Mouse (Mus musculus) lung, embryonic 14.5 days (tissue): ENCODE data around the gene Dcaf8. TPM values are rescaled to one million over a fixed set of nuclear protein-coding genes. Genes with fewer than 3 reads are reported as not detected.
A peak's percentile ranks its signal among the peaks of the same experiment; 100 is the strongest.
"Not testable (repeated sequence)": the region's sequence is repeated elsewhere in the genome, so short reads cannot be mapped to it uniquely, and the experiment has no call there.

Source experiments
- ATAC-seq: fragments of 200-750 bp; cut with Nextera tagmentation; 2 replicates; pipeline ENCODE4 v1.8.0; 2017; ENCODE audit warnings: mild to moderate bottlenecking, moderate TSS enrichment, moderate library complexity; ENCODE audit not compliant: insufficient read depth
- DNase-seq: peaks from one replicate; pipeline ENCODE4 v3.0.0-alpha.2; 2015
- H3K27ac ChIP-seq: fragments of 300-500 bp; sonication (generic); 2 replicates; pipeline ENCODE4 v1.5.1; 2014; ENCODE audit warnings: low read depth, mild to moderate bottlenecking, moderate library complexity
- H3K27me3 ChIP-seq: fragments of 300-500 bp; sonication (generic); 2 replicates; pipeline ENCODE4 v1.6.1; 2014; ENCODE audit warnings: low read length, control low read depth; ENCODE audit not compliant: insufficient read depth
- H3K36me3 ChIP-seq: fragments of 300-500 bp; sonication (generic); 2 replicates; pipeline ENCODE4 v1.6.1; 2014; ENCODE audit warnings: control low read depth; ENCODE audit not compliant: insufficient read depth
- H3K4me1 ChIP-seq: fragments of 300-500 bp; sonication (generic); 2 replicates; pipeline ENCODE4 v1.6.1; 2014; ENCODE audit warnings: antibody characterized with exemption, control low read depth; ENCODE audit not compliant: insufficient read depth
- H3K4me2 ChIP-seq: fragments of 300-500 bp; sonication (generic); 2 replicates; pipeline ENCODE4 v1.6.1; 2014; ENCODE audit warnings: mild to moderate bottlenecking
- H3K4me3 ChIP-seq: fragments of 300-500 bp; sonication (generic); 2 replicates; pipeline ENCODE4 v1.5.1; 2014; ENCODE audit warnings: low read depth, low read length
- H3K9ac ChIP-seq: fragments of 300-500 bp; sonication (generic); 2 replicates; pipeline ENCODE4 v1.6.1; 2014
- H3K9me3 ChIP-seq: fragments of 300-500 bp; sonication (generic); 2 replicates; pipeline ENCODE4 v1.6.1; 2016; ENCODE audit warnings: low read depth, low read length, control low read depth
- CTCF ChIP-seq: IDR thresholded peaks from 2 replicates; pipeline ENCODE4 v1.5.1; 2016; ENCODE audit warnings: antibody characterized with exemption, low read depth
- WGBS: fragments of 180-500 bp; shearing (Covaris S2); extraction: QIAGEN DNeasy Blood & Tissue Kit; methylation state at CpG from one replicate; pipeline ENCODE4 v1.1.7; 2014; 5-methylcytosine and 5-hydroxymethylcytosine counted together
- polyA plus RNA-seq: library from polyadenylated mRNA; unstranded; fragments of >200 nt; fragmentation: Nextera tagmentation; extraction: Ambion mirVana; gene quantifications from 2 replicates; pipeline ENCODE4 v1.2.1, GENCODE M21; 2014

The Dcaf8 gene
- polyA plus RNA-seq, 1 experiment from 2014 or later, result 111 TPM

DNA sequence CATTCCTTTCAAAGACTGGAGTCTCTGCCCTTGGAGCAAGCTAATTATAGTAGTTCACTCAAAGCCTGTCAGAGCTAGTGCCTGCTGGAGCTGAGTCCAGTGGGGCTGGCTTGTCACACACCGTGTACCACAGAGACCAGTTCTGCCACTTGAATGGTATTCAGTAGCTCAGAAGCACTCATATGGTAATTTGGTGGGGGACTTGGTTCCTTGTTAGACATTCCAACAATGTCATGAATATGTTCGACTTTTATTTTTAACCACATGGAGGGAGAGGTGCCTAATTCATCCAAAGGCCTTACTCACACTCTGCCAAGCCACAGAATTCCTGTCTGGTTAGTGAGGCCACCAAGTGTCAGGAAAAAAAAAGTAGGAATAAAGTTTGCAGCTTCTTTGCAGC lies 94.5 kb downstream of the Dcaf8 start:
- Histone ChIP-seq H3K36me3 (no peaks in the 10 kb centered on the region), H3K4me1 (no peaks in the 10 kb centered on the region), H3K4me3 (no peak overlapping the region), H3K27ac (no peak overlapping the region; the same call in 1 of the 2 replicates), H3K9ac (no peak overlapping the region), H3K4me2 (no peak overlapping the region), H3K27me3 (peaks cover 23% of the 10 kb centered on the region; the same call in 1 of the 2 replicates), H3K9me3 (no peaks in the 10 kb centered on the region)
- ATAC-seq (peak; percentile 63; the same call in 1 of the 2 replicates), DNase-seq (peak; percentile 40)
- WGBS, result 47% methylated on average over 2 of the region's 2 CpGs
- TF ChIP-seq CTCF, result no peak

DNA sequence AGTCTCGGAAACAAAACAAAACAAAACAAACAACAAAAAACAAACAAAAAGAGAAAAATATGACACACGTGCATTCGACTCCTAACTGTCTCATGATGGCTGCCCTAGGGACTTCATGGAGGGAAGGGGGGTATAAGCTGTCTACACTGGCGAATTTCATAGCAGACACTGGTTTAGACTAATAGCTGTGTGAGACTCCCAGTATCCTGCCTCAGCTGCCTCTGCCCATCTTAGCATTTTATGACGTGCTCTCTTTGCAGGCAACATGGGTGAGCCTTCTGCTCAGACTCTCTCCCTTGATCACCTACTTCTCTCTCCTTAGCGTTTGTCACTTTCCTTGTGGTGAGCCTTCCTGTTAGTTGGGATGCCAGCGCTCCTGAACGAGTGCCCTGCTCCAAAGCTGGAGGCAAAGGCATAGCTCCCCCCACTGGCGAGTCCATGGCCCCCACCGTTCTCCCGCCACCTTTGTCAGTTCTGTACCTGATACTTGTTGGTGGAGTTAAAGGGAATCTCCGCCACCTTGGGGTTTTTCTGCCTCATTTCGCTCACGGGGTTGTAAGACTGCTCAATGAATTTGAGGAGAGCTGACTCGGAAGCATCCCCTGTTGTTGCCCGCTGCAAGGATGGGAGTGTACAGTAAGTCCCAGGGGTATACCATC lies 95.8 kb downstream of the Dcaf8 start:
- ATAC-seq (peak; percentile 8; the same call in 1 of the 2 replicates), DNase-seq (peak; percentile 40)
- peak; percentile 36; the same call in 1 of the 2 replicates for TF ChIP-seq CTCF
- peak overlapping the region; percentile 29 for H3K4me2 ChIP-seq
- no peaks in the 10 kb centered on the region for H3K9me3 ChIP-seq
- H3K4me1 ChIP-seq, result no peaks in the 10 kb centered on the region
- 20% methylated on average over 16 of the region's 16 CpGs for WGBS
- H3K27ac ChIP-seq, result no peak overlapping the region
- peaks cover 23% of the 10 kb centered on the region; the same call in 1 of the 2 replicates for H3K27me3 ChIP-seq
- H3K9ac ChIP-seq, result no peak overlapping the region
- H3K4me3 ChIP-seq, result no peak overlapping the region
- no peaks in the 10 kb centered on the region for H3K36me3 ChIP-seq

DNA sequence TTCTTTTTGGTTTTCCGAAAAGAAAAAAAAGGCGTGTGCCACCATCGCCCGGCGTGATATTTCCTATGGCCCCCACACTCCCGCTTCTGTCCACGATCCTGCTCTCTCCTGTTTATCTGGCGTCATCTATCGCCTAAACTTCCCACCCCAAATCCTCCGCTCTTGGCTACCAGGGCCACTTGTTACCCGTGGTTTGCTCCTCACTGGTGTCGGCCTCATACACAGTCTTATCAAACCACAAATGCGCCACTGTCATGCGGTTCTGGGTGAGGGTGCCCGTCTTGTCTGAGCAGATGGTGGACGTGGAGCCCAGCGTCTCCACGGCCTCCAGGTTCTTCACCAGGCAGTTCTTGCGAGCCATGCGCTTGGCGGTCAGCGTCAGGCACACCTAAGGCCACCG lies 96.8 kb downstream of the Dcaf8 start:
- peak overlapping the region; percentile 2; the same call in 1 of the 2 replicates for H3K4me3 ChIP-seq

More for the DNA sequence above, 96.8 kb downstream of the Dcaf8 start:
- H3K9ac ChIP-seq, ATAC-seq, H3K9me3 ChIP-seq, H3K4me1 ChIP-seq, DNase-seq, H3K36me3 ChIP-seq, H3K27ac ChIP-seq: not testable (repeated sequence)
- peaks cover 23% of the 10 kb centered on the region; the same call in 1 of the 2 replicates for H3K27me3 ChIP-seq
- H3K4me2 ChIP-seq, result peak overlapping the region; percentile 29; the same call in 1 of the 2 replicates
- WGBS, result 32% methylated on average over 23 of the region's 23 CpGs

Other genes starting within 250 kb of the Dcaf8 start
- gene Slamf6, start 230.6 kb upstream of the Dcaf8 start, polyA plus RNA-seq, result 0.18 TPM in 1 of 2 replicates, not detected in the other
- gene Vangl2, start 119.6 kb upstream of the Dcaf8 start, polyA plus RNA-seq, result 17.1 TPM in 2 replicates
- gene Nhlh1, start 90.5 kb upstream of the Dcaf8 start, polyA plus RNA-seq, result not detected in 2 replicates
- 218 and 226 TPM in 2 replicates for gene Copa, start 65.6 kb upstream of the Dcaf8 start, polyA plus RNA-seq
- 131 and 133 TPM in 2 replicates for gene Ncstn, start 65.3 kb upstream of the Dcaf8 start, polyA plus RNA-seq
- 110 and 112 TPM in 2 replicates for gene Pex19, start 21.3 kb upstream of the Dcaf8 start, polyA plus RNA-seq
- gene Pea15a, start 58.7 kb downstream of the Dcaf8 start, polyA plus RNA-seq, result 128 and 140 TPM in 2 replicates
- gene Casq1, start 71.8 kb downstream of the Dcaf8 start, polyA plus RNA-seq, result 5.0 and 5.9 TPM in 2 replicates
- not detected in 2 replicates for gene Atp1a4, start 110.3 kb downstream of the Dcaf8 start, polyA plus RNA-seq
- 38.6 and 47.8 TPM in 2 replicates for gene Igsf8, start 113.6 kb downstream of the Dcaf8 start, polyA plus RNA-seq
- gene Atp1a2, start 150.0 kb downstream of the Dcaf8 start, polyA plus RNA-seq, result 1.3 and 1.4 TPM in 2 replicates
- gene Kcnj9, start 181.2 kb downstream of the Dcaf8 start, polyA plus RNA-seq, result 0.04 TPM in 1 of 2 replicates, not detected in the other
- 0.18 and 0.24 TPM in 2 replicates for gene Kcnj10, start 193.1 kb downstream of the Dcaf8 start, polyA plus RNA-seq
- 9.0 and 9.9 TPM in 2 replicates for gene Pigm, start 228.5 kb downstream of the Dcaf8 start, polyA plus RNA-seq